Mouse (Mus musculus): ENCODE results near the gene Btn2a2.

Btn2a2 gene

DNA sequence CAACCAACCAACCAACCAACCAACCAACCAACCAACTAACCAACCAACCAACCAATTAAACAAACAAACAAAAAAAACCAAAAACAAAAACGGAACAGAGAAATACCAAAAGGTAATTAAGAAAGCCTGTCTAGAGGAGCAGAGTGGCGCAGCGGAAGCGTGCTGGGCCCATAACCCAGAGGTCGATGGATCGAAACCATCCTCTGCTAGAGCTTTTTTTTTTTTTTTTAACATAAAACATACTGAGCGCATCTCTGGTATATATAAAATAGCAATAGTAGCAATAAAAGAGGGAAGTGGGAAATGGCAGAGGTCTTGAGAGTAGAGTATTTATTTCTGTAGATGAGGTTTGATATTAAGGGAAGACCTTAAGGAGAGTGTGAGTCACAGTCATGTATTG, 11.3 kb upstream of the Btn2a2 start:
- ATAC-seq (ENCODE audit: insufficient number of reproducible peaks, low FRiP score, low TSS enrichment) = no peak

DNA sequence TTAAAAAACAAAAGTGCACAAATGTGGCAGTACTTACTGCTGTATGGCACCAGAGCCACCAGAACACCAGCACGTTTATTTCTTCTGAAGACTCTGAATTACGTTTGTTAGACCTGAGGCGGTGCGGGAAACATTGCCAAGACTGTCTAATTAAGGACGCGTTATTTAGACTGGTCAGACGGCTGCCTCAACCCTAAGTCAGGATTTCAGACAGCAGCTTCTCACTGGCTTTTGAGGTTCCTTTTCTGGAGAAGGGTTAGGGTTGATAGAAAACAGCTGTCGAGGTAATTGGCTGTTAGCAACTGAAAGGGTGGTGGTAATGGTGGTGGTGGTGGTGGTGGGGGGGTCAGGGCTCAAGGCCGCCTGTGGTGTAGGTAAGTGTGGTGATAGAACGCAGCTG, 10.0 kb upstream of the Btn2a2 start:
- no peak for ATAC-seq (ENCODE audit: insufficient number of reproducible peaks, low FRiP score, low TSS enrichment)

DNA sequence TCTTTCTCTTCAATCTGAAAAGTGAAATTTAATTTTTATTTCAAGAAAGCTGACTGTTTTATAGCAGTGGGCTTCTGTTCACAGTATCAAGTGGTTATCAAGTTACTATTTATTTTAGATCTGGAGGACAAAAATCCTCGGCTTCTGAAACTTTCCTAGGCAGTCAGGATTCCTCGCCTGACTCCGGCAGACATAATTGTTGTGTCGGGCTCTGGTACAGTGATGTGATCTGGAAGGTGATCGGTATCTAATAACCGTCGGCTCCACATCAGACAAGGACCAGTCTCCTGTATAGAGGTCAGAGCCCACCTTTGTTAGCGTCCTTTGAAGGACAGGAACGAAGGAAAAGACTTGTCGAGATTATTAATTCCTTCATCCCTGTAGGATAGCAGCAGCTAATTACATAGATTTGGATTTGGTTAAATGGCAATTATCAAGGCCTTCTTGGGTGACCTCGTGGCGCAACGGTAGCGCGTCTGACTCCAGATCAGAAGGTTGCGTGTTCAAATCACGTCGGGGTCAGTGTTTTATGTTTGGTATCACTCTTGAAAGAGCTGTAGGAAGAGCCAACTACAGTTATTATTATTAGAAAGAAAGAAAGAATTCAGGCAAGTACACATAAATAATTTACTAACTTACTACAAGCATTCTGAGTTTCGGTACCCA, 9.1 kb upstream of the Btn2a2 start:
- ATAC-seq (ENCODE audit: insufficient number of reproducible peaks, low FRiP score, low TSS enrichment) = no peak

DNA sequence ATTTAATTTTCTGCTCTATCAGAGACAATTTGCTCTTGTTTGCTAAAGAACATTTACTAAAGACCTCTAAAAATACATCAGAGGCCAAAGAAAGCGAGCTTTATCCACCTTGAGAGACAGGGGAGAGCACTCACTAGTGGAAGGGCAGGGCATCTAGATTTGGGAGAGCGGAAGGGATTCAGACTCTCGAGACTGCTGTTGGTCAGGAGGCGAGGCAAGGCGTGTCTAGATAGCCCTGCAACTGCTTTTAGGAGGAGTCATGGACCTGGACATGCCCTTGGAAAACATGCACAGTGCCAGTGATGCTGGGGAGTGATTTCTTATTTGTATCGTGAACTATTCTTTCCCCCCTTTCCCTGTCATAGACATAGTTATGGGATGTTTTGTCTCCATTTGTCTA, 6.9 kb upstream of the Btn2a2 start:
- ATAC-seq (ENCODE audit: insufficient number of reproducible peaks, low FRiP score, low TSS enrichment) = no peak

DNA sequence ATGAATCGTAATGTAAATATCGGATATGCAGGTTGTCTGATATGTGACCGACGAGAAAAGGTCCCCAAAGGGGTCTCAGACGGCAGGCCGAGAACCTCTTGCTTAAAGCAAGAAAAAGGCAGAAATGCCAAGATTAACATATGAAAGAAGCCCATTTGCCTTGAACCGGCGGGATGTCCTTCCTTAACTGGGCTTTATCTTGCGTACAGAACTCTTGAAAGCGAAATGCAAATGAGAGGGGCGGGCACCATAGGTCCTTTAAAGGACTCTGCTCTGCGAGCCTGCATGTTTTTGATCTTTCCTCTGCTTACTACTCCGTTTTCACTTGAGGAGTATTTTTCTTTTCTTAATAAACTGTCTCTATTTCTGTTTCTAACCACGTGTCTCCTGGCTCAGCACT, 3.3 kb upstream of the Btn2a2 start:
- ATAC-seq (ENCODE audit: insufficient number of reproducible peaks, low FRiP score, low TSS enrichment) = no peak

DNA sequence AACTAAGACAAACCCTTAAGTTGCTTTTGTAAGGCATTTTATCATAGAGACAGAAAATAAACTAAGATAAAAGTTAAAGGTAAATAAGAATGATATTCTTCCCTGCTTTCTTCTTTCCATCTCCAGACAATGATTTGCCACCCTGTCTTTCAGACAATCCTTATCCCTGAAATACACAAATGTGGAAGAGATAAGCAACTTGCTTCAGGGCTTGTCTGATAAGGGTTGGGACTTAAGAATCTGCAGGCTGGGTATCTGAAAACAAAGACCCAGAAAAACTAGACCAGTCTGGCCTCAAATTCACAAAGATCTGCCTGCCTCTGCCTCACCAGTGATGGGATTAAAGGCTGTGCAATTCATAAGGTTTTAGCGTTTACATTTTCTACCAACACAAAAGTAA, 2.6 kb upstream of the Btn2a2 start:
- no peak for ATAC-seq (ENCODE audit: insufficient number of reproducible peaks, low FRiP score, low TSS enrichment)

DNA sequence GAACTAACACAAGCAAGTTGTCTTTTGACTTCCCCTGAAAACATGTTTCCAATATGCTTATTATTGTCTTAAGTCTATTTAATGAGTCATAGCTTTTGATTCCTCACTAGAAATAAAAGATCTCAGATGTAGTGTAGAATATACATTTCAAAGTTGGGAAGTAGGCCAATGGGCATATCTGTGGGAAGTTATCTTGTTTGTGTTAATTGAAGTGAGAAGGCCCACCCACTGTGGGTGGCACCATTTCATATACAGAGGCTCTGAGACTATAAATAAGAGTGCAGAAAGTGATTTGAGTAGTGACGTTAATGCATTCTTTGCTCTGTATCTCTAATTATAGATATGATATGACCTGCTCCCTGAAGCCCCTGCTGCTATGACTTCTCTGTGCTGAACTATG, 2.2 kb upstream of the Btn2a2 start:
- no peak for ATAC-seq (ENCODE audit: insufficient number of reproducible peaks, low FRiP score, low TSS enrichment)

DNA sequence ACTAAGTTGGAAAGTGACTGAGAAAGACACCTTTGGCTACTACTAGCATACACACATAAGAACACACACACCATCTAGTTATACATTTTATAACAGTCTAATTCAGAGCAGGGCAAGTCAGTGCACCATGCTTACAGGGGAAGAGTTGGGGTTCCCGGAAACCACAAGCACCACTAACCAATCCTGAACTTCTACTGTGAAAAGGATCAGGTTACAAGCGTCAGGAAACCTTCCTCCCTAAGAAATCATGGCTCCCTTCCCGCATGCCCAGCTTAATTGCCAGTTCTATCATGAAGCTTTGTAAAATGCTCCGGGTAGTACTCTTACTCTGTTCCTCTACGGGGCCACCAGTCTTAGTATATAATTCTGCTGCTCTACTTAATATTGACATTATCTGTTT, 3.4 kb downstream of the Btn2a2 start:
- ATAC-seq (ENCODE audit: insufficient number of reproducible peaks, low FRiP score, low TSS enrichment) = no peak

DNA sequence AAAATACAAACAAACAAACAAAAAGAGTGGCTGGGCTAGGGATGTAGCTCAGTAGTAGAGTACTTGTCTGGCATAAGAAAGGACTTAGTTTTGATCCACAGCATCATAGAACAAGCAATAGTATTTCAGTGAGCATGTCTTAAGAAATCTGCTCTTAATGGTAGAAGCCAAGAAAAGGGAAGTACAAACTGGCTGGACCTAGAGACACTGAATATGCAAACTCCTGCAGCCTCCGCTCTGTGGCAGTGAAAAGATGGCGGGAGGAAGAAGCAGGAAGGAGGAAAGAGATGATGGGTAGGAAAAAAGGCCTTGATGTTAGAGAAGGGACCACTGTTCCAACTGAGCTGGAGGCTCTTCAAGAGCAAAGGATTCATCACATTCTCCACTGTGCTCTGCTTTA, 5.5 kb downstream of the Btn2a2 start:
- no peak for ATAC-seq (ENCODE audit: insufficient number of reproducible peaks, low FRiP score, low TSS enrichment)

DNA sequence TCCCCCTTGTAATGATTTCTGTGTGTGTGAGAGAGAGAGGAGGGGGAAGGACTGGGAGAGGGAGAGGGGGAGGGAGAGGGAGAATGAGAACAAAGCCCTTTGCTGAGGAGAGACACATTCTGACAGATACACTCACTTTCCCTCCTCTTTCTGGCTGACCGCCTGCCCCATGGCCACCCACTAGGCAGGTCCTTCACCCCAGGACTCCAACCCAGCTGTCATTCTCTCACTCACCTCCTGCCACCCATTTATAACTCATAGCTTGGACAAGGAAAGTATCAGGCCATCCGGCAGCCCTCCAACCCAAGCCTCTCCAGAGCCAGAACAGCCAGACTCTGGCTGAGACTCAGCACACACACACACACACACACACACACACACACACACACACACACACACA, 13.0 kb downstream of the Btn2a2 start:
- no peak for ATAC-seq (ENCODE audit: insufficient number of reproducible peaks, low FRiP score, low TSS enrichment)

DNA sequence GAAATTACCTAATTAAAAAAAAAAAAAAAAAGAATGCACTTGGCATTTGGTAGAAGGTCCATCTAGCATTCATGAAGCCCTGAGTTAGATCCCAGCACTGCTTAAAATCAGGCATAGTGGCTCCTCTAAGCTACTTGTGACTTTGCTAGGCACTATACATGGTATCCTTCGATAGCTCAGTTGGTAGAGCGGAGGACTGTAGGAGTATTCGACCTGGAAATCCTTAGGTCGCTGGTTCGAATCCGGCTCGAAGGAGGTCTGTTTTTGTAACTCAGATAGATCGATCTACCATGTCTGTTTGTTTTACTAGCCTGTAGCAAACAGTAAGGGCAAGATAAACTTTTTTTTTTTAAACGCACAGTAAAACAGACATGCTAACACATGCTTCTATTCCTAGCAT, 21.7 kb downstream of the Btn2a2 start:
- ATAC-seq (ENCODE audit: insufficient number of reproducible peaks, low FRiP score, low TSS enrichment) = no peak

DNA sequence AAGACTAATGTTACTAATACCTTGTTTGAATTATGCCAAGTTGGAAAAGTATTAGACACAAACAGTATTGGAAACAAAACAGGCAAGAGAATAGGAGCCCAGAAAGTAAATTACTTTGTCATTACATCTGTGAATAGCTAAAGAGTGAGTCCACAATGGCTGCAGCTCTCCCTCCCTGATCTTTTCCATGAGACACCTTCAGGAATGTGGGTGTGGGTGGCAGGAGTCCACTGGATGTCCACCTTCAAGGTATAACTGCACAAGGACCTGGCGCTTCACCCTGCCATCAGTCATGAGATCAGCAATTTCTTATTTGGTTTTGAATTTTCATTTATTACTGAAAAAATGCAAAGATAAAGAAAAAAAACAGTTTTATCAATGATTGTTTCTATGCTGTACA, 22.4 kb downstream of the Btn2a2 start:
- ATAC-seq (ENCODE audit: insufficient number of reproducible peaks, low FRiP score, low TSS enrichment) = no peak

DNA sequence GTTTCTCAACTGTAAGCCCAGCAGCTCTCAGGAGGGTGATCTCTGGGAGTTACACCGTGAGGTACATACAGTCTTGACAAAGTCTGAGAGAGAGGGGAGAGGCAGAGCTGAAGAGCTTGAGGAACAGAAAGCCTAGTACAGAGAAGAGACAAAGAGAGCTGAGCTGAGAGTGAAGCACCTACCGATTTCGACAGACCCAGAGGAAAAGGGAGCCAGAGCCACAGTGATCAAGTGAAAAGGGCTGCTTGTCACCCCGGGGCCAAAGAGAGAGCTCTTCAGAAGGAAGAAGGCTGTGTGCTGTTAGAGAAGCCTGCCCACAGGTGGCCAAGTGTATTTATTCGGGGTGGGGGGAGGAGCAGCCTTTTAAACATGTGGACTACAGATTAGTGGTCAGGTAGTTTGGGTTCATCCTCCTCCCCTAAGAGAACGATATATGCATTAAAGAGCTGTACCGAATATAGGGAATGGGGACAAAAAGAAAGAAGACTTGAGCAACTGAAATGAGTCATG, 23.0 kb downstream of the Btn2a2 start, which contains the start of gene Btn1a1:
Gene Btn1a1 (minus strand): TSS at position 302 of the 510 bp plus-strand sequence.
- ATAC-seq (ENCODE audit: insufficient number of reproducible peaks, low FRiP score, low TSS enrichment) = no peak

DNA sequence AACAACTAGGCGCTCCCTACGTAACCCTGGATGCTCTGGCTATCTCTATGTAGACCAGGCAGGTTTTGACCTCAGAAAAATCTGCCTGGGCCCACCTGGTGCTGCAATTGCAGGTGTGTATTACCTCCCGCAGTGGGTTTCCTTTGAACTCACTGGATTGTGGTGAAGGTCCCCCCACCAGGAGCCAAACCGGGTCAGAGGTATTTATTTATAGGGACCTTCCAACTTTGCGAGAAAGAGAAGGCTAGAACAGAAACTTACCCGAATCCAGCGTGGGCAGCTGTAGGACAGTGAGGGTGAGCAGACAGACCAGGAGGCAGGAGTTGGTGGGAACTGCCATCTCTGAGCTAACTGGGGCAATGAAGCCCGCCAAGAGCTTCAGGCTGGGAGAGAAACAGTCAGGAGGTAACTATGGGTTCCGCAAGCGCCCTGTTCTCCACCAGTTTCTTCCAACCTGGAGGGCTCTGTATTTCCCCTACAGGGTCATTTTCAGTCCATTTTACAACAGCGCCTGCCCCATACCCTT, 23.8 kb downstream of the Btn2a2 start:
- ATAC-seq (ENCODE audit: insufficient number of reproducible peaks, low FRiP score, low TSS enrichment) = peak; percentile 18; the same call in 1 of the 2 replicates

DNA sequence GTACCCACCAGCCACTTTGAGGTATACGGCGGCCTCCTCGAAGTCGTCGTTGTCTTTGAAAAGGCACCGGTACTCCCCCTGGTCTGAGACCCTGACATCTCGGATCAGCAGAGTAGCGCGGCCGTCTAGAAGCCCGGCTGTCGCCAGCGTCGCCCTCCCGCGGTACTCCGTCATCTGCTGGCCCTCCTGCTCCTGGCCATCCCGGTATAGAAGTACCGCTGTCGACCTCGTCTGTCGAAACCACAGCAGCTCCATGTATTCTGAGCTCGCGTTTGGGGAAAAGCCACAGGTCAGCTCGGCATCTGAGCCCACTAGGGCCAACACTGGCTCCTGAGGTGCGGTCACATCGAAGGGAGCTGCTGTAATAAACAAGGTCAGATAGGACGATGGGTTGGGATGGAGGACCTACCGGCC, 24.4 kb downstream of the Btn2a2 start:
- peak; percentile 80 for ATAC-seq (ENCODE audit: insufficient number of reproducible peaks, low FRiP score, low TSS enrichment)

DNA sequence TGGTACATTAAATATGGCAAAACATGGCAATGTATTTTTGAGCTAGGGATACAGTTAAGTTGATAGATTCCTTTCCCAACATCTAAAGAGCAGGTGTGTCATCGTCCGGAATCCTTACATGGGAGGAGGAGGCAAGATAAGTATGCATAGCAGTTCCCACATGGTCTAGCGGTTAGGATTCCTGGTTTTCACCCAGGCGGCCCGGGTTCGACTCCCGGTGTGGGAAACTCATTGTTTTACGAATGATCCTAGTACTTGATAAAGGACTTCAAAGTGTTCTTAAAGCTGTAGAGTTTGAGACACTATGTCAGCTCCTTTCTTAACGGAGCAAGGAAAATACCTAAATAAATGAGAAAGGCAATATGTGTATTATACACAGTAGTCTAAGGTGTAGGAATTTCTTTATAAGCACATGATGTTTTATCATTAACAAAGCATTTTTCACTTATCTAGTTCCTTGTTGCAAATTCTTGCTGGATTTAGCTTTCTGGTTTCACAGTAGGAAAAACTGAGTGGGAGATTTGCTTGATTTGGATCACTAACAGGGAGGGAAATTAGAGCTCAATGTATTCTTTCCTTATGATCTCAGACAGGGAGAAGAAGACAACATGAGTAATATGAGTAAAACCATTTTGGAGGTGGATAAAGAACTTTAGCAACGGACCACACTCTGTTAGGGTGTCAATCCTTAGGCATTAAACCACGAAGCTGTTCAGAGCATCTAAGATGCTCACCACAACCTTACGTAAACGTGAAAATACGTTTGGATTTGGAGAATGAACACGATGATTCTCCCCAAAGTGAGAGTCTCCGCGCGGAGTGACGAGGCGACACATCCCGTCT, 25.1 kb downstream of the Btn2a2 start:
- peak; percentile 53; the same call in 1 of the 2 replicates for ATAC-seq (ENCODE audit: insufficient number of reproducible peaks, low FRiP score, low TSS enrichment)

DNA sequence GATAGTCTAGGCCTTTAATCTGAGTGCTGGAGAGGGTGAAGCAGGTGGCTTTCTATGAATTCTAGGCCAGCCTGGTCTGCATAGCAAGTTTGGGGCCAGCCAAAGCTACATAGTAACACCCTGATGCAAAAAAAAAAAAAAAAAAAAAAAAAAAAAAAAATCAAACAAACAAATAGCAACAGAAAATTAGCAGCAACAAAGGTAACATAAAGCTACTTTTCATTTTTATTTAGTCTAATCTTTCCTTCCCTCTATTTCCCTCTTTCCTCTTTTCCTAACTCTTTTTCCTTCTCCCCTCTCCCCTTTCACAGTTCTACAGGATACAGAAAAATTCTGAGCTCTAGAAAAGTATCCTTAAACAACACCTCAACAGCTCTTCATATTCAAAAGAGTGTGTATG, 26.0 kb downstream of the Btn2a2 start:
- no peak for ATAC-seq (ENCODE audit: insufficient number of reproducible peaks, low FRiP score, low TSS enrichment)

DNA sequence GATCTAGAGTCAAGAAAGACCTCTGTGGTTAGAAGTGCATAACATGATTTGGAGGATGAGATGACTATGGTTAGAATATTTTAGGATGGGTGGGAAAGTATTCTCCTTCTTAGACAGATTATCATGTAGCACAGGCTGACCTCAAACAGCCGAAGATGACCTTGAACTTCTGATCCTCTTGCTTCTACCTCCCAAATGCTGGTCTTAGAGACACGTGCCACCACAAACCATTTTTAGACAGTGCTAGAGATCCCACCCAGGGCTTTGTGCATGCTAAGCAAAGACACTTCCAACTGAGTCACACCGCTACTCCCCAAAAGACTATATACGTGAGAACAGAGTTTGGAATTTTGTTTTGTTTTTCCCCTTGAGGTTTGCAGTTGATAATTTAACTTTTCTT, 26.6 kb downstream of the Btn2a2 start:
- ATAC-seq (ENCODE audit: insufficient number of reproducible peaks, low FRiP score, low TSS enrichment) = no peak

DNA sequence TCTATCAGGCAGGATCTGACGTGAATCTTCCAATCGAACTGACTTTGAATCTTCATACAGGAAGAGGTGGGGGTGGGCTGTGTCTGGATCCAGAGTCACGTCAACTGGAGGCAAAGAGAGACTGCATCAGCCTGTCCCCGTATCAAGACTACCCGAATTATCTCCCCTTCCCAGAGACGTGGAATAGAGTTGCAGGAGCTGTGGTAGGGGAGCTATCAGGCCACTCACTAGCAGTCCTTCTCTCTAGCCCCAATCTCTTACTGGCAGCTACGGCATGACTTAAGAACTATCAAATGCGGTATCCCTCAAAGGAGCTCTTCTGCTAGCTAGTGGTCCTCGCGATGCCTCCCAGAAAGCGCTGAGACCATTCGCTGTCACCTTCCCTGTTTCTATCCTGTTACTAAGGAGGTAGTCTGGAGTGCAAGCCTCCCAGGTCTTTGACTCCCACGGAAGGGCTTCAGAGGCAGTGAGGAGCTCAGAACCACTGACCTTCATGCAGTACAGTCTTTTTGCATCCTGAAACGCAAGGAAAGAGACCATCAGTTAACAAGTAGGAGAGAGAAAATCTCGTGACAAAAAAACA, 29.3 kb downstream of the Btn2a2 start:
- ATAC-seq (ENCODE audit: insufficient number of reproducible peaks, low FRiP score, low TSS enrichment) = no peak

DNA sequence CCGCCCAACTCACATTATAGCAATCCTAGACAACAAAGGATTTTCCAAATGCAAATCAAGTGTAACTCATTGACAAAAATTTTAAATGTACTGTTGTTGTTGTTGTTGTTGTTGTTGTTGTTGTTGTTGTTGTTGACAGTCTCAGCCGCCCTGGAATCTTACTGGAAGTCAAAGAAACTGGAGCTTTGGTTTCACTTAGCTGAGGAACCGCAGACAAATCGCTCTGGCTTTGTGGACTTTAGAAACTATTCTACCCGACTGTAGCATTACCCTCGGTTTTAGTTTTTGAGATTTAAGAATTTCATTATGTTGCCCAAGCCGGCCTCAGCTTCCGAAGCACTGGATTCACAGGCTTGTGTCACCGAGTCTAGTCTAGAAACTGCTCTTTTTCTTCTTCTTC, 34.7 kb downstream of the Btn2a2 start:
- no peak for ATAC-seq (ENCODE audit: insufficient number of reproducible peaks, low FRiP score, low TSS enrichment)

DNA sequence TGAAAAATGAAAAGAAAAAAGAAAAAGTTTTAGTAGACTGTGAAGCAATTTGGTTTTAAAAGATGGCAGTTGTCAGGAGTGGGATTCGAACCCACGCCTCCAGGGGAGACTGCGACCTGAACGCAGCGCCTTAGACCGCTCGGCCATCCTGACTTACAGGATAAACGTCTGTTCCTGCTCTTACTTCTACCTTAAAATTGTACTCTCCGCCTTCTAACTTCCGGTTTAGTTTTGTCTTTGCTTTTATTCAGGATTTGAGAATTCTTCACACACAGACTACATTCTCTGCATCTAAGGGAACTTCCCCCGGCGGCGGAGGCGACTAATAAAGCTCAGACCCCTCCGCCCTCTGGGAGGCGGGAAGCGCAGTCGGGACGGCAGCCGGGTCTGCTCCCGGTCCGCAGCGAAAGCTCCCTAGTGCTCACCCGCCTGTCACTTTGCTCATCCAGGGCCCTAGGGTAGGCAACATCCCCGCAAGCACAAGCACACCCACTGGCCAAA, 35.2 kb downstream of the Btn2a2 start:
- peak; percentile 84 for ATAC-seq (ENCODE audit: insufficient number of reproducible peaks, low FRiP score, low TSS enrichment)
